Mouse (Mus musculus): ENCODE results near the gene Hoxd11. TPM values are rescaled to one million over a fixed set of nuclear protein-coding genes. Genes with fewer than 3 reads are reported as not detected.

Hoxd11 gene
- polyA plus RNA-seq, 1 experiment, result not detected

GRCm38 (mm10) chr2:74734996-74735811 lies 55.8 kb downstream of the Hoxd11 start:
- TF ChIP-seq CTCF (IDR thresholded peaks at IDR 0.05; ENCODE audit: low read depth, low read length) (no peak), POLR2A (IDR thresholded peaks at IDR 0.05; ENCODE audit: insufficient read depth, low read length) (no peak), EP300 (IDR thresholded peaks at IDR 0.05; ENCODE audit: insufficient read depth, low read depth, low read length) (no peak)
- no peaks in the 10 kb centered on the region for H3K9me3 ChIP-seq (replicated peaks; ENCODE audit: control insufficient read depth, insufficient read depth, low read length, poor library complexity, severe bottlenecking)
- no peak overlapping the region for H3K9ac ChIP-seq (ENCODE audit: low read depth, poor library complexity, severe bottlenecking)
- no peak overlapping the region for H3K27ac ChIP-seq (ENCODE audit: insufficient read depth, low read length)
- H3K36me3 ChIP-seq (ENCODE audit: control insufficient read depth, insufficient read depth, low read length, poor library complexity, severe bottlenecking), result no peaks in the 10 kb centered on the region
- H3K4me3 ChIP-seq (ENCODE audit: low read depth, low read length), result no peak overlapping the region
- H3K4me1 ChIP-seq (ENCODE audit: control insufficient read depth, insufficient read depth, low read length), result no peaks in the 10 kb centered on the region
- H3K27me3 ChIP-seq (ENCODE audit: control insufficient read depth, insufficient read depth, low read length, poor library complexity, severe bottlenecking), result peaks cover 69% of the 10 kb centered on the region

GRCm38 (mm10) chr2:74735851-74736687 lies 56.7 kb downstream of the Hoxd11 start:
- TF ChIP-seq EP300 (IDR thresholded peaks at IDR 0.05; ENCODE audit: insufficient read depth, low read depth, low read length), result no peak
- TF ChIP-seq POLR2A (IDR thresholded peaks at IDR 0.05; ENCODE audit: insufficient read depth, low read length), result no peak
- TF ChIP-seq CTCF (IDR thresholded peaks at IDR 0.05; ENCODE audit: low read depth, low read length), result no peak
- Histone ChIP-seq H3K4me3 (ENCODE audit: low read depth, low read length) (no peak overlapping the region), H3K4me1 (ENCODE audit: control insufficient read depth, insufficient read depth, low read length) (no peaks in the 10 kb centered on the region), H3K27me3 (ENCODE audit: control insufficient read depth, insufficient read depth, low read length, poor library complexity, severe bottlenecking) (peaks cover 67% of the 10 kb centered on the region), H3K27ac (ENCODE audit: insufficient read depth, low read length) (no peak overlapping the region), H3K36me3 (ENCODE audit: control insufficient read depth, insufficient read depth, low read length, poor library complexity, severe bottlenecking) (no peaks in the 10 kb centered on the region), H3K9ac (ENCODE audit: low read depth, poor library complexity, severe bottlenecking) (no peak overlapping the region), H3K9me3 (replicated peaks; ENCODE audit: control insufficient read depth, insufficient read depth, low read length, poor library complexity, severe bottlenecking) (no peaks in the 10 kb centered on the region)

Other genes with a start within 250 kb of the Hoxd11 start
- 38.9 and 41.4 TPM in 2 replicates for gene Lnpk, start 100.1 kb upstream of the Hoxd11 start, polyA plus RNA-seq (2011; ENCODE audit: insufficient read depth, insufficient read length, low read depth, missing spikeins)
- not detected in 2 replicates for gene Evx2, start 20.0 kb upstream of the Hoxd11 start, polyA plus RNA-seq (2011; ENCODE audit: insufficient read depth, insufficient read length, low read depth, missing spikeins)
- not detected in 2 replicates for gene Hoxd13, start 11.2 kb upstream of the Hoxd11 start, polyA plus RNA-seq (2011; ENCODE audit: insufficient read depth, insufficient read length, low read depth, missing spikeins)
- gene Hoxd12, start 4.5 kb upstream of the Hoxd11 start, polyA plus RNA-seq (2011; ENCODE audit: insufficient read depth, insufficient read length, low read depth, missing spikeins), result not detected in 2 replicates
- not detected in 2 replicates for gene Hoxd10, start 12.4 kb downstream of the Hoxd11 start, polyA plus RNA-seq (2011; ENCODE audit: insufficient read depth, insufficient read length, low read depth, missing spikeins)
- 0.52 and 0.75 TPM in 2 replicates for gene Hoxd9, start 18.2 kb downstream of the Hoxd11 start, polyA plus RNA-seq (2011; ENCODE audit: insufficient read depth, insufficient read length, low read depth, missing spikeins)
- gene Hoxd8, start 25.1 kb downstream of the Hoxd11 start, polyA plus RNA-seq (2011; ENCODE audit: insufficient read depth, insufficient read length, low read depth, missing spikeins), result 0.76 and 2.1 TPM in 2 replicates
- gene Hoxd3, start 32.4 kb downstream of the Hoxd11 start, polyA plus RNA-seq (2011; ENCODE audit: insufficient read depth, insufficient read length, low read depth, missing spikeins), result not detected in 2 replicates
- gene Hoxd4, start 32.4 kb downstream of the Hoxd11 start, polyA plus RNA-seq (2011; ENCODE audit: insufficient read depth, insufficient read length, low read depth, missing spikeins), result 0.40 TPM in 1 of 2 replicates, not detected in the other
- not detected in 2 replicates for gene Gm28230, start 47.2 kb downstream of the Hoxd11 start, polyA plus RNA-seq (2011; ENCODE audit: insufficient read depth, insufficient read length, low read depth, missing spikeins)
- not detected in 2 replicates for gene Hoxd1, start 83.4 kb downstream of the Hoxd11 start, polyA plus RNA-seq (2011; ENCODE audit: insufficient read depth, insufficient read length, low read depth, missing spikeins)
- gene Mtx2, start 146.2 kb downstream of the Hoxd11 start, polyA plus RNA-seq (2011; ENCODE audit: insufficient read depth, insufficient read length, low read depth, missing spikeins), result 53.8 and 58.0 TPM in 2 replicates